Mouse (Mus musculus) CD4-positive helper T cell, adult 2 months (primary cell): Measurements from ENCODE around the gene Syt13.

Experiments used
- DNase-seq: peaks from one replicate; pipeline ENCODE4 v3.0.0-alpha.2; 2012; ENCODE audit warnings: low read depth, missing footprints, low spot score

Syt13 gene

DNA sequence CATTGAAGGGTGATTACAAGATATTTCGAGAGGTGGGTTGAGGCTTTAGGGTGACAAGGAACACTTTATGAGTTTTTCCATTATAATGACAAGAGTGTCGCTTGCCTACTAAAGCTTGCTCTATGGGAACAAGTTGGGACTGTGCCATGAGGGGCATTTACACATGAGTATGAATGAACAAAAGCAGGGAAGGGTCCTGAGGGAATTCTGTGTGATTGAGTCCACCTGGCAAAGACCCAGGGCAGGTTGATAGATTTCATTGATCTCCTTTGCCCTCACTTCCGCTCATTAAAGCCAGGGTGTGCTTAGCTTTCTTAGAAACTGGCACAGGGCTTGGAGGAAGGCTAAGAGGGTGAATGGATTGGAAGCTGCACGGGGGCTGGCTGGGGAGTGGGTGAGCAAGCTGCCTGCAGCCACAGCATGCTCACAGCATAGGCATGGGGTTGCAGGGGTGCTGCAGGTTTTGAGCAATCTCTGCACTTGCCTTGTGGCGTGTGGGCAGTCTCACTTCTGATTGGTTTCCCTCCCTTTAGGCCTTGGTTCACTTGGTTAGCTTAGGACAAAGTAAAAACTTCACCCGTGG is 9.9 kb downstream of the Syt13 start:
- no peak for DNase-seq

DNA sequence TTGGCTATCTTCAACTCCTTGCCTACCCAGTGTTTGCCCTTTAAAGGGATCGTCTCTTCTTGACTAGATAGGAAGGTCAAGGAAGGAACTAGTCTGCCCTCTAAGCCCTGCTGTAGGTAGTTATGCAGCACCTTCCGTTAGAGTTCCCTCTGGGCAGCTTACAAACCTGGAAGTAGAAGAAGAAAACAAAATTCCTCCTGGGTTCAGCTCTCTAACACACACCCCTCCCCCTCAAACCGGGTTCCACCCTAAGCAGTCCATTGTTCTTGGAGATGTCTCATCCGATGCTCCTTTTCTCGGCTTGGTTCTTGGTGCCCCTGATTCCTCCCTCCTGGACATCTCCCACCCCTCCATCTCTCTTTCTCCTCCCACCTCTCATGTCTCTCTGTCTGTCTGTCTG is 14.8 kb downstream of the Syt13 start:
- no peak for DNase-seq

DNA sequence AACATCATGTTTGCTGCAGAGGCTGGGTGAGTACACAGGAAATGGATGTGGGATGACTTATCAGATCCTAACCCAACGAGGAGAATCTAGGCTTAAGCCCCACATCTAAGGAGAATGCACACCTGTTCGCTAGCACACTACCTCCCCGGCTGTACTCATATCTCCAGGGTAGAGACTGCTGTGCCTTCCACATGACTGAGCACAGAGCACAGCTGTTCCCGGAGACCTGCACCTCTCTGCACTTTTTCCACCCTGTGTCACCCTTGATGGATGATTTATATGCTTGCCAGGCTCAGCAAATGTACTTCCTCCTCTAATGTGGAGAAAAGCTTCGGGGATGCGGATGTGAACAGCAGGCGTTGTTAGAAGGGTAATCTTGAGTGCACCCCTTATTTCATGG is 16.2 kb downstream of the Syt13 start:
- DNase-seq: no peak

DNA sequence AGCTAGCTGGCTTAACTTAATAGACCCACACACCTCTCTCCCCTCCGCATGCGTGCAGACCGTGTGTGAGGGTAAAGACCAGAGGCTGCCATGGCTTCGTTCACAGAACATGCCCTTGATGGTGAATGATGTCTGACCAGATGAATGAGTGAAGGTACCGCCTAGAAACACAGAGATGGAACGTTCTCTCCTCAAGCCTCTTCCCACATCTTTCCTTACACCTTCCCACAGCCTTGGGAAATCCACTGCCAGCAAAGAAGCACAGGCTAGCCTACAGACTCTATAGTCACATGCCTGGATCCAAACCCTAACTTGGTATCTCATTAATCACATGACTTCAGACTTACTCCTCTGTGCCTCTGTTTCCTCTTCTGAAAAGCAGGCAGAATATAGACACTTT is 18.5 kb downstream of the Syt13 start:
- no peak for DNase-seq

DNA sequence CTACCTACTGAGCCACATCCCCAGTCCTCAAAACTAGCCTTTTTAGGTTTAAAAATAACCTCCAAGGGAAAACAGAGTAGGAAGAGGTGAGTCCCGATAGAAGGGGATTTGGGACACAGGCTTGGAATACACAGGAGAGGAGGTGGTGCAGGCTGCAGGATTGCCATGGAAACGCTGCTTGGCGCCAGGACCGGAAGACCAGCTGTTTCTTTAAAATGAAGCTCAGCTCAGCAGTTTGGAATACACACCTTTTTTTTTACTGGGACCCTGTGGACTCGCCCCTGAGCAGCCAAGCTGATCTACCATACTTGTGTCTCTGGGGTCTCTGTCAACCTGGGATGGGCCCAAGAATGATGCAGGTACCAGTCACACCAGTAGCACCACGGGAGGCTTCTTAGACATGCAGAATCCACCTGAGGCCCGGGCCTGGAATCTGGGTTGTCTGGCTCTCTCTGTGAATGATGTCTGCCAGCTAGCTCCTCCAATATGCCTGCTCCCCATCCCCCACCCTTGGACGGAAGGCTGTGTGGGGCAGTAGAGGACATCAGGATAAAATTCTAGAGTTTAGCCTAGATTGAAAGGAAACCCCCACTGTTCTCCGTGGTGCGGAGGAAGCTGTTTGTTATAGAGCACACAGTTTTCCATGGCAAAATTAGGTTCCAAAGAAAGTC is 19.5 kb downstream of the Syt13 start:
- DNase-seq: no peak

DNA sequence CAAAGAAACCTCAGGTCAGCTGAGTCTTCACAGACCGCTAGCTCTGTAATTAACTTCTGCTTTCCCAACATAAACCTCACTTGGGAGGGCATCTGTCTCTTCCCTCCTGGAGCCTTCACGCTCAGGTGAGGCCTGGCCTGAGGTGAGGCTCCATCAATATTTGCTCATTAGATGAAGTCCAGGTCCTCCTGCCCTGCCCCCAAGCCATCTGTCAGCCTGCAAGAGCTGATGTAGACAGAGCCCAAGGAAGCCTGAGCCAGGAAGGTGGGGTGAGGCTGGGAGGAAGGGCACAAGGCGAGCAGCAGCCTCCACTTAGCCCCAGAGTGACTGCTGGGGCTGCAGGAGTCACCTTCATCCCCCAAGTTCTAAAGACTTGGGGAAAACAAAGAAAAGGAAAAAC is 20.6 kb downstream of the Syt13 start:
- no peak for DNase-seq

DNA sequence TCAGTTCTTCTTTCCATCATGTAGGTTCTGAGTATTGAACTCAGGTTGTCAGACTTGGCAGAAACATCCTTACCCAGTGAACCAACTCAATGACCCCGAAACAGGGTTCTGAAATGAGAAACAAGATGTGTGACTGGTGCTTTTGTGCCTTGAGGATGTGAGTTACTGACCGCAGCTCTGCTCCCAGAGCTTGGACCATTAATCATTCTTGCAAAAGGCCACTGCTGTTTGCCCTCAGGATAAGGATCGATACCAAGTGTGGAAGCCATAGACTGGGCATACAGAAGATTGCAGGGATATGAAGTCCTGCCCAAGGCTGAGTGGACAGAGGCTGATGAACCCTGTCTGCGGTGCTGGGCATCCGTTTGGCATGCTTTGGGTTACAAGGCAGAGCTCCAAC is 23.2 kb downstream of the Syt13 start:
- no peak for DNase-seq

DNA sequence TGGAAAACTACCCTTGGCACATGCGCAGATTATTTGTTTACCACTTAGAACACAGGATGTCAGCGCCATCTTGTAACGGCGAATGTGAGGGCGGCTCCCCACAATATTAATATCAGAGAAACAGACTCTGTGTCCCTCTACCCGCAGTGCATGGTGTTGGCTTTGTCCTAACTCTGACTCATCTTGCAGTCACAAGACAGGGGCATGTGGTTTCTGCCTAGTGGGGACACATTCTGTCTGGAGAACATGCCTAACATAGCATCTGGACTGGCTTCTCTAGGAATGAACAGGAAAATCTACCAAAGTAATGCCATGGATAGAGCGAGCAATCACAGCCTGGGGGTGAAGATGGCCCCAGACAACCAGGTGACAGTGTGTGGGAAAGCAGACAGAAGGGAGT is 23.9 kb downstream of the Syt13 start:
- no peak for DNase-seq

DNA sequence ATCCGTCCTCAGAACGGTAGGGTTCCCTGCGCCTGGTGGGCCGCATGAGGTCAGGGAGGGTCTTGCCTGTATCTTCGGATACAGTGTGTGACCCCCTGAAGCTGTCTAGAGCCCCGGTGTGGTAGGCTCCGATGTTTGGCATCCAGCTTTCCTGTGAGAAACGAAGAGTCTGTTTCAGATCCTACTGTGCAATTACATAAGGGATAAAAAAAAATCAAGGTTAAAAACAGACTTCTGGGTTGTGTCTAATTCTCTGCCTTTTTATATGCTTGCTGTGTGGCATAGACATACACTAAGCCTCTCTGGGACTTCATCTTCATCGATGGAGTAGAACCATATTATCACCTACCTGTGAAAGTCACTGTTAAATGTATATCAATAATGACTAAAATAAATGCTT is 26.1 kb downstream of the Syt13 start:
- no peak for DNase-seq

DNA sequence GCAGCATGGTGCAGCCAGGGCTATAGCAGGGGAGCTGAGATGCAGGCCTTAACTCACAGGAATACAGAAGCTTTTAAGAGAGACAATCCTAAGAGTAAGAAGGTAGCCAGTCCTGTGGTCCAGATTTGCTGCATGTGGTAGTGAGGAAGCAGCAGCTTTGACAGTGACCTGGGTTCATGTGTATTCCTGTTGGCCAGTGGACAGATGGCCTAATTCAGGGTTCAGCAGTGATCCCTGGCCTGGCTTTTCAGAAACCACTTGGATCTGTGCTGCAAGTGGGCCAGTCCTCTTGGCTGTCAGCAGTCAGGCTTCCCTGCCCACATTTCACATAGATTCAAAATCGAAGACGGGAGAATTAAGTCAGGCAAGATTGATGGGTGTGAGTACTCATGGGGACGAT is 26.6 kb downstream of the Syt13 start:
- no peak for DNase-seq

DNA sequence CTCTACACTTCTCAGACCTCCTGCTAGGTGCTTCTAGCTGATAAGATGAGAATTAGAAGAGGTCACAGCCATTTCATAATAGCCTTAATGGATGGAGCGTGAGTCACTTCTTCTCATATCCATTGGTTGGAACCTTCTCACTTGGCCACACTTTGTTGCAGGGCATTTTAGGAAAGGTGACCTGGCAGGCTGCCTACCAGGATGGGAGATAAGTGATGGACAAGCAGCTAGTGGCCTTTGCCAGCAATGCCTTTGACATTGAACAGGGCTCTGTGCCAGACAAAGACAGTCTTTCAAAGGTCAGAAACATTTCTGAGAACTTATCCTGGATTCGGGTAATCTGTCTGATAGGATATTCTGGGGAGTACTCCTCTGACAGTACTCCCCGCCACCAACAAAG is 28.5 kb downstream of the Syt13 start:
- no peak for DNase-seq

DNA sequence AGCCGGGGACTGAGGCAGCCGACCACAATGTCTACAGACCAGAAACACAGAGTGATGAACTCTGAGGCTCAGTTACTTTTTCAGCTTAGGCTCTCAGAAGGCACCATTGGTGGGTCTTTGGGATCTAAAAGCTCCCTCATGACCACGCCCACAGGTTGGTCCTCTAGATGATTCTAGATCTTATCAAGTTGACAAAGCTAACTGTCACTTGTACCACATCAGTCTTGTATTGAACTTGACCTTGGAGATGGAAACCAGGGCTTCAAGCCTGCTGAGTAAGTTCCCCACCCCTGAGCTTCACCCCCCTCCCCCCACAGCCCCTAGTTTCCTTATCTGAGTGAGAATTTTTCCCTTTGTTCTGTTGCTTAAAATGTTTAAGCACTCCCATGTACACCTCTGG is 29.5 kb downstream of the Syt13 start:
- DNase-seq: peak; percentile 17

DNA sequence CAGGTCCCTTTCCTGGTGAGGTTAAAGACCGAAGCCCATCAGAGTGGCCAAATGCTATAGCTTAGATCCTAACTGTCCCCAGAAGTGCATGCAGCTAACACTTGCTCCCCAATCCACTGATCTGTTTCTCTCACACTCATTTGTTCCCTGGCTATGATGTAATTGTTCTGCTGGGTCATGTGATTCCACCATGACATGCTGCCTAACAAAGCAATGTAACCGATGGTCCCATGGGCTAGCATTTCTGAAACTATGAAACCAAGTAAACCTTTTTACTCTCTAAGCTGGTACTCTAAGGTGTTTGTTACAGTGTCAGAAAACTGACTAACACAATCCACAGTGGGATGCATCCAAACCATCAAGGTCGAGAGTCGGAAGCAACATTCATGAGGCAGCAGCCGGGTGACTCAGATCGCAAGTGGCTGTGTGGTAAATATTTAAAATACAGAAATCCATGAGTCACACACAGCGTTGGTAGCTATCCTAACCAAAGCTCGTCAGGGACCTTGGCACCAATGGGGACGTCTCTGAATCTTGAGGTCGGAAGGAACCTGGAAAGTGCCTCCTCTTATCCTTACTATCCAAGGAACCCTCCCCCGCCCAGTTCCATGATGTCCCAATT is 30.3 kb downstream of the Syt13 start:
- peak; percentile 16 for DNase-seq

DNA sequence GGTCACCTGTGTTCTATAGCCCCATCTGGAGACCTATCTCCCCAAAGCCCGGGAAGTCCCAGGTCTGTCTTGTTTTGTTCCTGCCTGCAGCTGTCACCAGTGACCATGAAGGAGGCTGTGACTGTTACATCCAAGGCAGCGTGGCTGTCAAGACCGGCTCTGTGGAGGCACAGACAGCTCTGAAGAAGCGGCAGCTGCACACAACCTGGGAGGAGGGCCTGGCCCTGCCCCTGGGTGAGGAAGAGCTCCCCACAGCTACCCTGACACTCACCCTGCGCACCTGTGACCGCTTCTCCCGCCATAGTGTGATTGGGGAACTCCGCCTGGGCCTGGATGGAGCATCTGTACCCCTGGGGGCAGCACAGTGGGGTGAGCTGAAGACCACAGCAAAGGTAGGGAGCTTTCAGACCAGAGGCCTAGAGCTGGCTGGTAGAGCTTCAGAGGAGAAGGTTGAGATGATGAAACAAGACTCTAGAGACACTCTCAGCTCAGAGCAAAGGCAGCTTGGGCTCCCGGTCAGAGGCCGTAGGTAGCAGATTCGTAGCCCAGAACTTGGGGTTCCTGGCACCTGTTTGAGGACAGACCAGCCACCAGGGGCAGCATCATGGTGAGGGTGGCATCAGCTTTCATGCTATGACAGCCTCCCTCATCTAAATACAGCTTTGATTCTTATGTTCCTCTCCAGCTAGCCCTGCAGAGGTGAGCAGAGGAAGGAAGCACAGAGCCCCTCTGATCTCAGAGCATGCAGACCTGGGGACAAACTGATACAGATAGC is 31.1 kb downstream of the Syt13 start:
- DNase-seq: peak; percentile 47

DNA sequence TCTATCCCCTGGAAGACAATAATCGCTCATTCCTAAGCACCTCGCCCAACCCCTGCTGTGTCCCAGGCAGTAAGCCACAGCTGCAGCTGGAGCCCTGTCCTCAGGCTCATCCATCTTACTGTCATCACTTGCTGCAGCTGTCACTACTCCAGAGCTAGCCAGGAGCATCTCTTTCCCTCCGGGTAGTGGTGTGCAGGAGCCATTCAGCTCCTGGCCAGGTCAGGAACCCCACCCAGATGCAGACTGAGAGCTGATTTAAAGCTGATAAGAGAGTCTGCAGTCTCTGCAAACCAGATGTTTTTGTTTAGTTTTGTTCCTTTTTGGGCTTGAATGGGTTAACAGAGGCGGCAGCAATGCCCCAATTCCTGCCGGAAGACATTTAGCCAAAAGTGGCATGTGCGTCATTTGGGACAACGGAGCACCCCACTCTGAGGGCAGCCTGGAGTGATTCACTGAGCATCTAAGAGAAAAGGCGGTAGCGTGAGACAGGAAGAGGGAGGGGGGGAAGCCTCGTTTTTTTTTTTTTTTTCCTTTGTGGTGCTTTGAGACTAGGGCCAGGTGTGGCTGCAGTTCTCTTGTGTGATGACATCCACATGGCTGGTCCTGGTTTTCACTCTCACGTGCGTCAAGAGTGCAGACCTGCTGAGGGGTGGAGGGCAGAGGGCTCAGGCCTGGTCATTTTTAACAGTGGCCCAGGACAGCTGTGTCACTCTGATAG is 33.2 kb downstream of the Syt13 start:
- peak; percentile 65 for DNase-seq

DNA sequence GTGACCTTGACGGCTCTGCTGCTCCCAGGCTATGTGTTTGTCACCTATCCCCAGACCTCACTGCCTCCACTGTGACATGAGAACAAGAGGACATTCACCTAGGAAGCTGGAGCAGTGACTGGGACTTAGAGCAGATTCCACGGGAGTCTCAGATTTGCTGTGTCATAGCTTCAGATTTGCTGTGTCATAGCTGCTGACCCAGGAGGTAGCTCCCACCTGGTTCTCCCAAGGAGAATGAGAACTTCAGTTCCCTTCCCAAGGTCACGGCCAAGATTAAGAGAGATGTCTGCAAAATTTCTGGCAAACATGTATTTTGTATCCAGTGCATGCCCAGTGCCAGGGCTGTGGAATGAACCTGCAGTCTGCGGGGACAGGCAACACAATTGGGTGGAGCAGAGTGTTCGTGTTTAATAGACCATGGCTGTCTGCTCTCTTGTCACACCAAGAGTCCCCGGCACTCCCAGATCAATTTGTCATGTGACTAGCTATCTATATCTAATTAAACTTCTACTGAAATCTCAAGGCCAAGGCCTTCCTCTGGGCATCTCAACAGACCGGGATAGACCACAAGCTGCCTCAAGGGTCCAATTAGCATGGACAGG is 33.9 kb downstream of the Syt13 start:
- DNase-seq: no peak

DNA sequence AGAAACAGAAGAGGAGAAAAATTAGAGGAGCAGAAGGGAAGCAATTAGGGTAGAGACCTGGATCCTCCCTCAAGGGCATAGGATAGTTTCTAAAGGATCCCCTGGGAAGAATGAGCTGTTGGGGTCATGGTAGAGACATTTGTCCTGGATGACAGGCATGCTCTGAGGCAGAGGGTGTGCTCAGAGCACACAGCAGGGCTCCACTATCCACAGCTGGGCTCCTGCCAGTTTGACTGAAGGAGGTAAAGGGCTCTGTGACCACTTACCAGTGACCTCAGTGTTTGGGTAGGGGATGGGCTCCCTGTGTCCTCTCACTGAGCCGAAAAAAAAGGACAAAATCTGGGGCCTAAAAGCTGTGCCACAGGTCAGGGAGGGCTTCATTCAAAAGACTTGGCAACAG is 34.6 kb downstream of the Syt13 start:
- DNase-seq: no peak

DNA sequence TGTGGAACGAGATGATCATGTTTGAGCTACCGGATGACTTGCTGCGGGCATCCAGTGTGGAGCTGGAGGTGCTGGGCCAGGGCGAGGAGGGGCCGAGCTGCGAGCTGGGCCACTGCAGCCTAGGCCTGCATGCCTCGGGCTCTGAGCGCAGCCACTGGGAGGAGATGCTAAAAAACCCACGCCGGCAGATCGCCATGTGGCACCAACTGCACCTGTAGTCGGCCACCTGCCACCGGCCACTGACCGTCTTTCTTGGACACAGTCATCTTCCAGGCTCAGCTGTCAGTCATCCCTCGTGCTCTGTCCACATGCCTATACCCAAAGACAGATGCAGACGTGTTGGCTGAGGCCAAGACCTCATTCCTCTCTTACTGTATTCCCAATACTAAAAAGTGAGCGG is 38.6 kb downstream of the Syt13 start:
- DNase-seq: no peak

DNA sequence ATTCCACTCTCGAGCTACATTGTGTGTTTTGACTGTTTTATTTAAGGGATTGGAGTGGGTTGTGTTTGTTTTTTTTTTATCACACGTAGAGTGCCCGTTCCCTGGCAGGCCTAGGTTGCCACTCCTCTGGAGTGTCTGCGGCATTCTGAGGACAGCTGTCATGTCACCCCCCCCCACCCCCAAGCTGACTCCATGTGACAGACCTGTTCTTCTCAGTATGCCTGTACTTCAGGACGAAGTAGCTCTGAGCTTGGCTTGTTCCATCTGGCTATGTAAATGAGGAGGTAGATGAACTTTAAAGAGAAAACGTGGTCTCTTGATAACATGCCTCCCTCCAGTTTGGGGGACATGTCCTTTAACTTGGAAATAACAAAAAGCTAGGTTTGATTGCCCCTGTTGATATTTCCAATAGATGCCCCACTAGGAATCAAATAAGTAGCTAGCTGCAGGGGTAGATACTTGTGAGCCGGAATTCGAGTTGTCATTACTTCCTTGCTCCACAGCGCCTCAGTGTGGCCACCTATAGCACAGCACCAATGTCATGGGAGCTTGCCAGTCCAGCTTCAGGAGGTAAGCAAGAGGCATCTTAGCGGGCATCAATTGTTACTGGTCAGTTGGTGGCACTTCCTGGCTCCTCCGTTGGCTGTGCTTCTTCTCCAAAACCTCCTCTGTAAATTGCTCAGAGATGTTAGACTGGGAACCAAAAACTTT is 39.7 kb downstream of the Syt13 start:
- DNase-seq: peak; percentile 54

DNA sequence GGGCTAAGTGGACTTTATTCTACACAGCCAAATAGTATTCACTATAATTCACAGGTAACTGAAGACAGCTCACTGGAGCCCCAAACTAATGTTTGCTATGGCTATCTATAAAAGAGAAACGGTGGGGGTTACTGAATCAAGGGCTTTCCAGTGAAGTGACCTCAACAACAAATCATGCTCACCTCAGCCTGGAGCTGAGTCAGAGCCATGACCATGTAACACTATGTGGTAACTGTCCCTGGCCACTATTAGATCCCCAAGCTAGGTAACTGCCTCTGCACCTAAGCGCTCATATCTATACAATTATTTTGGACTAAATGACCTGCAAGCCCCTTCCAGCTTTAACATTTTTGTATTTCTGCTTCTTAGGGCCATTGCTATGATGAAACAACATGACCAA is 42.0 kb downstream of the Syt13 start:
- no peak for DNase-seq

DNA sequence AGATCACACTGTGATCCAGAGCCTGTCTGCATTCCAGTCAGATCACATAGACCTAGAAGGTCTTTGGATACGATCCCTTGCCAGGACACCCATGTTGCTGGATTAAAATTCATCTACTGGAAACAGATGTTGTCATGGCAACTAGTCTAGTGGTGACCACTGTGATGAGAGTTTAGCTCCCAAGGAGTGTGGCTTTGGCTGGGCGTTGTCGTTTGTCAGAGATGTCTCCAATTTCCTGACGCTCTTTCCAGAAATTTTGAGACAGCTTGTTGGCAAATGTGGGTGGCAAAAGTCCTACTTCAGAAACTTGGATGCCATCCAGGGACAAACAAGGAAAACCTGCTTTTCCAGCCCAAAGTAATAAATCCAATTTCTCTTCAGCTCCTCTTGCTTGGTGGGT is 43.7 kb downstream of the Syt13 start:
- DNase-seq: no peak
